Mouse (Mus musculus) ES-E14 (cell line): ENCODE measurements around the gene Capzb.

Experiments
- CHD2 ChIP-seq: IDR thresholded peaks from 2 replicates; pipeline ENCODE4 v1.6.1; 2014; ENCODE audit warnings: mild to moderate bottlenecking, low read depth, low read length, inconsistent platforms
- HCFC1 ChIP-seq: IDR thresholded peaks from 2 replicates; pipeline ENCODE4 v1.6.1; 2012; ENCODE audit warnings: low read length, inconsistent platforms, borderline replicate concordance; ENCODE audit not compliant: insufficient read depth
- MAFK ChIP-seq: IDR thresholded peaks from 2 replicates; pipeline ENCODE4 v1.6.1; 2014; ENCODE audit warnings: mild to moderate bottlenecking, low read depth, low read length, inconsistent platforms; ENCODE audit not compliant: insufficient read depth
- ZC3H11A ChIP-seq: IDR thresholded peaks from 2 replicates; pipeline ENCODE4 v1.6.1; 2012; ENCODE audit warnings: low read depth, mild to moderate bottlenecking, inconsistent platforms, low read length, borderline replicate concordance

DNA sequence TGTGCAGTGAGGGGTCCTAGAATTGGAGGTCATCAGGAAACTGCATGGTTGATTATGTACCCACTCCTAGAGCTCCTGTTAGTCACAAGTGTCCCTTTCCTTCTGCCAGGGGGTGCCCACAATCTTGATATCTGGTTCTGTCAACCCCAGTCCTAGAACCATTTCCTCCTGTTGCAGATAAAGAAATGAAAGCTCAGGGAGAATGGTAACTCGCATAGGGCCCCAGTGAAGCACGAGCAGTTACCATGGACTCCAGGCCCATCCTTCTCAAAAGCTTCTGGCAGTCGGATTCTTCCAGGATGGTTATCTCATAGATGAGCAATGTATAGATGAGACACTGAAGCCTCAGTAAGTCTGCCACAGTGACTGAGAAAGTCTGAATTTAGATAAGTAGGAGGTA, 8.2 kb downstream of the Capzb start:
- no peak for TF ChIP-seq MAFK
- TF ChIP-seq CHD2: no peak
- TF ChIP-seq HCFC1: no peak
- no peak for TF ChIP-seq ZC3H11A
